Mouse (Mus musculus): Measurements from ENCODE around the gene Xrcc6. TPM values are rescaled to one million over a fixed set of nuclear protein-coding genes. Genes with fewer than 3 reads are reported as not detected.
A peak's percentile ranks its signal among the peaks of the same experiment; 100 is the strongest.

Xrcc6 gene
- total RNA-seq, 2 experiments from 2014 or later = 21.4 to 23.5 TPM

- intact Hi-C loops (cut with DNase I) = no loop called here
- DNase-seq (ENCODE audit: low spot score) = peak; percentile 98
Measured at GRCm38 (mm10) chr15:82016101-82016808, 28.6 kb downstream of the Xrcc6 start.

DNA sequence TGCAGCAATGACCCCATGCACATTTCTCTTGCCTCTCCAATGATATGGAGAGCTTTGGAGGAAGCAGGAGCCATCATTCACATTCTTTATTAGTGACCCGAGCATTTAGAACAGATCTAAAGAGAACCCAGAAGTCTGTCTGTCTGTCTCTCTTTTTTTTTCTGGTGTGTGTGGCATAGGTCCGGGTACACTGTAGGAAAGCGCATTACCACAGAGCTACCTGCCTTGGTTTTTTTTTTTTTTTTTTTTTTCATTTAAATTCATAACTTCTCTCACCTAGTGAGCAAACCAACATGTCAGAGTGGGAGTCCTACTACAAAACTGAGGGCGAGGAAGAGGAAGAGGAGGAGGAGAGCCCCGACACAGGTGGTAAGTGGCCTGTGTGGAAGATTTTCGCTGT is 29.2 kb downstream of the Xrcc6 start:
- DNase-seq (ENCODE audit: low spot score) = no peak
- intact Hi-C loops (cut with DNase I) = no loop called here

DNA sequence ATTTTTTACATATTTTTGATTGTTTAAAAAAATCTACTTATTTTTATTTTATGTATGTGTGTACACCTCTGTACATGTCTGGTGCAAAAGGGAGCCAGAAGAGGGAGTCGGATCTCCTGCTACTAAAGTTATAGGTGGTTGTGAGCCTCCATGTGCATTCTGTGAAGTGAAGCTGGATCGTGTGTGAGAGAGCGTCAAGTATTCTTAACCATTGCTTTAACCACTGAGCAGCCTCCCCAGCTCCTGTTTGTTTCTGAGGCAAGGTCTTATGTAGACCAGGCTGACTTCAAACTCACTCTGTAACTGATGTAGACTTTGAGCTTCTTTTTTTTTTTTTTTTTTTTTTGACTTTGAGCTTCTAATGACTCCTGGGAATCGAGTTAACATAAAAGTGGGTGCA is 29.8 kb downstream of the Xrcc6 start:
- intact Hi-C loops (cut with DNase I) = no loop called here
- DNase-seq (ENCODE audit: low spot score) = no peak

DNA sequence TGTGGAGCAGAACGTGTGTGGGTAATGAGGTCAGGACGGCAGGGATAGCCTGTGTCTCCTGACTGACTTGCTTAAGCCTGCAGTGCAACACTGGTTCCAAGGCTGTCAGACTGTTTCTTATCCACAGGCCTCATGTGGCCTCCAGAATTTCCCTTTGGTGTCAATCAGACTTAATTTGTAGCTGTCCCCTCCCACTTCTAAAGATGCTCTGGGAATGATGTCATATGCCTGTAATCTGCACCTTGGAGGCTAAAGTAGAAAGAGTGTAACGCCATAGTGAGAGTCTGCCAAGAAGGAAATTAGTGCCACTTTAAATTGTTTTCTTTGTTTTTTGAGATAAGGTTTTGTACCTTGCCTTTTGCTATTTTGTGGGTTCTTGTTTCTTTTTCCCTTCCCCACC is 31.7 kb downstream of the Xrcc6 start:
- intact Hi-C loops (cut with DNase I) = no loop called here
- no peak for DNase-seq (ENCODE audit: low spot score)

GRCm38 (mm10) chr15:82022535-82023088 is 35.0 kb downstream of the Xrcc6 start:
- no peak for DNase-seq (ENCODE audit: low spot score)
- intact Hi-C loops (cut with DNase I) = no loop called here

DNA sequence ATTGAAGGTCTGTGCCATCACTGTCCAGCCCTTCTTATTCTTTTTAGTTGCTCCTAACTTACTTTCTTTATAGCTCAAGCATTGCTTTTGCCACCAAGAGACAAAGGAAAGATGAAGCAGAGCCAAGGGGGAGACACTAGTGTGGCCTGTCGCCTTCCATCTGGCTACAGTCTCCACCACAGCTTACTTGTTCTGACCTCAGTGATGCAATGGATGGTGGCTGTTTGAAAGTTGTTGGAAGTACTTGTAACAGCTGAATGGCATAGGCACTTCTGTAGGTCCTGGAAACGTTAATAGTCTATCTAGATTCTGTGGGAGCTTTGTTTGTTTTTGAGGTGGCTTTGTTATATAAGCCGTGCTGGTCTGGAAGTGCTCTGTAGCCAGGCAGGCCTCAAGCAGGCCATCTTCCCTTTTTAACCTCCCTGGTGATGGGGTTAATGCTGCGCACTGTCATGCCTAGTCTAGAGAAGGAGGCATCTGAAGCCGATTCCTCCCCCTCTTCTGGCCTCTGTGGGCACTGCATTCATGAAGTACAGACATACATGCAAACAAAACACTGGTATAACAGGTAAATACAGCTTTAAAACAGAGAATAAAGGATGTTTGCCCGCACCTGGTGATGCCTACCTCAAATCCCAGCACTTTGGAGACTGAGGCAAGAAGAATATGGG is 36.5 kb downstream of the Xrcc6 start:
- DNase-seq (ENCODE audit: low spot score) = no peak
- intact Hi-C loops (cut with DNase I) = no loop called here

- intact Hi-C loops (cut with DNase I) = no loop called here
- no peak for DNase-seq (ENCODE audit: low spot score)
Measured at GRCm38 (mm10) chr15:82027276-82027675, 39.6 kb downstream of the Xrcc6 start.

DNA sequence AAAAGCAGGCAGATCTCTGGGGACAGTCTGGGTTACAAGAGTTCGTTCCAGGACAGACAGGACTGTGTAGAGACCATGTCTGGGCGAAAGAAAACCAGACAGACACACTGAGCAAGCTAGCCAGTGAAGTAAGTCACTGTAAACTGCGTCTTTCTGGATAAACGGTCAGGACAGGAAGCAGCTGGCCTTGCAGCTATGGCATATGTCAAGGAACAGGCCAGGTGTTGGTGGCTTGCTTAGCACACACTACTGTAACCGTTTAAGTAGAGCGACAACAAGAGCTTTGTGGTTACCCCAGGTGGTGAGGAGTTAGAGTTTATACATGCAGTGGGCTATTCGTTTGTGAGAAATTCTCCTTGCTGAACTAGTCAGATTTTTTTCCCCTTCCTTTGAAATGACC is 40.1 kb downstream of the Xrcc6 start:
- intact Hi-C loops (cut with DNase I) = no loop called here
- DNase-seq (ENCODE audit: low spot score) = no peak

DNA sequence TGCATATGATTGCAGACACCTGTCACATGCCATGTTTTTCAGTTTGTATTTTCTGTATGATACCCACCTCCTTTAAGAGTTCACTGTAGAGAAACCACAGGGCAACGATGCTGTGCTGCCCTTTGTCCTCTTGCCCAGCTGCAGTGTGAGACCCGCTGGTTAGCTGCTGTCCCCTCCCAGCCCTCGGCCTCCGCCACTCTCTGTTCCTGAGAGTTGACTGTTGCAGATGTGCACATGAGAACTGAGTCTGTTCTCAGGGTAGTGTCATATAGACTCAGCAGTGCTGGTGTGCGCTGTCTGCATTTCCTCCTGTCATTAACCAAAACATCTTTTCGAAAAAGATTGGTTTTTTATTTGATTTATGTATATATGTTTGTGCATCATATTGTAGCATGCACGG is 44.8 kb downstream of the Xrcc6 start:
- no peak for DNase-seq (ENCODE audit: low spot score)
- intact Hi-C loops (cut with DNase I) = no loop called here

DNA sequence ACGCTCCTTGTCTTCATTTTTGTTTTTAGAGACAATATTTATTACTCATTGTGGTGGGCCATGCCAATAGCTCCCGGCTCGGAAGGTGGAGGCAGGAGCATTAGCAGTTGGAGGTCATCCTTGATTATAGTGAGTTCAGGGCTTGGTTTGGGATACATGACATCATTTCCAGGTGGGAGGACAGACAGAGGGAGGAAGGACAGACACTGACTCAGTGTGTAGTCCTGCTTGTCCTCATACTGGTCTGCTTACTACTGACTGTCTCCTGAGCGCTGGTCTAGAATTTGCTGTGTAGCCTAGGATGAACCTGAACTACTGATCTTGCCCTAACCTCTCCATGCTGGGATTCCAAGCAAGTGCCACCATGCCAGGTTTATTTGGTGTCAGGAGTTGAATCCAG is 46.1 kb downstream of the Xrcc6 start, which contains the start of gene Desi1:
TSS of gene Desi1 (minus strand) at position 101 of the 400 bp plus-strand sequence.
- intact Hi-C loops (cut with DNase I) = no loop called here
- no peak for DNase-seq (ENCODE audit: low spot score)

GRCm38 (mm10) chr15:82035904-82036689 is 48.5 kb downstream of the Xrcc6 start:
- no peak for DNase-seq (ENCODE audit: low spot score)
- intact Hi-C loops (cut with DNase I) = no loop called here

DNA sequence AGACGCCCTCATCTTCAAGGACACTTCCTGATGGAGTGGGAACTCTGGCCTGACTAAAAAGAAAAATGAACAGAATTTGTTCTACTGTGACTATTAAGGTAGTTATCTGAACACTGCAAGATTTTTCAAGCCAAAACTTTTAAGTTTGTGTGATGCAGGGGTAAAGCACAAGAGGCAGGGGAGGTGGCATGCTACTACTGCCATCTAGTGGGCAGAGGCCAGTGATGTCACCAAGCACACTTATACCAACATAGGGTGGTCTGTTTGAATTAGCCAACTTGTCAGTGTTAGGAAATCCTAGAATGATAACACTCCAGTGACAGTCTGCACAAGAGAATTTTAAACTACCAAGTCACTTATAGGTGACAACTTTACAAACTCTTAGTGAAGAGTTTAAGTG is 53.0 kb downstream of the Xrcc6 start:
- intact Hi-C loops (cut with DNase I) = loop anchor here (2.0 kb wide), 2 partner anchors 26 to 82 kb away; no protein-coding TSS in a partner anchor
- no peak for DNase-seq (ENCODE audit: low spot score)

DNA sequence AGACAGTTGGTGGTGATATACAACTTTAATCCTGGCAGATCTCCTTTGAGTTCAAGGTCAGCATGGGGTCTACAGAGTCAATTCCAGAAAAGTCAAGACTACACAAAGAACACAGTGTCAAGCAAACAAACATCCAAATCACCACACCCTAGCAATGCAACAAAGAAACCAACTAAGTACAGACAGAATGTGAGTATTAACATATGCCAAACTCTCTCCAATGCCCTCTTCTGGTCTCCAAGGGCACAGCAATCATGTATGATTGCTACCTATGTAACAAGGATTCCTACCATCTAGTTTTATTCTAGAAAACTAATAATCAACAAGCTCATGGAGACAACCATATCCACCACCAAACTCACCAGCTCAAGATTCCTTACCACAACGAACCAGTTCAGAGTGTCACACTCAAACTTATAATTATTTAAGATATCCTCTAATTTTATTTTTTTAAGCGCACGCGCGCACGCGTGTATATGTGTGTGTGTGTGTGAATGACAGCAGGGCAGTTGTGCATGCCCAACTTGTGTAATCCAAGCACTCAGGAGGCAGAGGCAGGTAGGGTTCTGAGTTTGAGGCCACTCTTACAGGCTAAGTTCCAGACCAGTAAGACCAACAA is 56.6 kb downstream of the Xrcc6 start:
- DNase-seq (ENCODE audit: low spot score) = no peak
- intact Hi-C loops (cut with DNase I) = no loop called here

DNA sequence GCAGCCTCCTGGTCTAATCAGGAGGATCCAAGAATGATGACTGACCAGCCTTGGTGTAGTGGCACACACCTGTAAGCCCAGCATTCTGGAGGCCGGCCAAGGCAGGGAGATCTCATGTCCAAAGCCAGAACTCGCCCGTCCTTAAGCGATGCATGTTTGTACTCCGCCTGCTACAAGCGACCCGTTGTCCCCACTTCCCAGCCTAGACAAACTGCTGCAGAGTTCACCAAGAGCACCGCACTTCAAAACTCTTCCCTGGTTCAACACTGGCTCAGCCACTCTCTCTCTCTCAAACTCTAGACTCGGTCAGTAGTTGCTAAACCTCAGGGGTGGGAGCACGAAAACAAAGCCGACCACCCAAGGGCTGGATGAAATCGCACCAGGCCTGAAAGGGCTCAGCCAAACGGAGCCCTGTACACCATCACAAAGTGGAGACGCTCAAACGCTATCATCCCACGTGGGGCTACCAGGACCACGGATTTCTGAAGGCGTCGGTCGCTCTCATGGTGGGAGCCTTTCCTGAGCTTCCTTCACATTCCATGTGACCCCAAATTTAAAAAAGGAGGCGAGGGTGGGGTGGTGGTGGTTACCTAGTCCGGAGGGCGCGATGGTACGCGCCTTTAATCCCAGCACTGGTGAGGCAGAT is 58.7 kb downstream of the Xrcc6 start:
- intact Hi-C loops (cut with DNase I) = no loop called here
- no peak for DNase-seq (ENCODE audit: low spot score)

- intact Hi-C loops (cut with DNase I) = no loop called here
- peak; percentile 76 for DNase-seq (ENCODE audit: low spot score)
Measured at GRCm38 (mm10) chr15:82047080-82047883, 59.6 kb downstream of the Xrcc6 start, which contains the start of gene Snu13. TSS of gene Snu13 (minus strand) at chr15:82047598.

- intact Hi-C loops (cut with DNase I) = loop anchor here (5.0 kb wide), 1 partner anchor 75 kb away; the partner anchor contains the start of gene Ccdc134
- DNase-seq (ENCODE audit: low spot score) = no peak
Measured at GRCm38 (mm10) chr15:82052544-82052943, 64.9 kb downstream of the Xrcc6 start.

DNA sequence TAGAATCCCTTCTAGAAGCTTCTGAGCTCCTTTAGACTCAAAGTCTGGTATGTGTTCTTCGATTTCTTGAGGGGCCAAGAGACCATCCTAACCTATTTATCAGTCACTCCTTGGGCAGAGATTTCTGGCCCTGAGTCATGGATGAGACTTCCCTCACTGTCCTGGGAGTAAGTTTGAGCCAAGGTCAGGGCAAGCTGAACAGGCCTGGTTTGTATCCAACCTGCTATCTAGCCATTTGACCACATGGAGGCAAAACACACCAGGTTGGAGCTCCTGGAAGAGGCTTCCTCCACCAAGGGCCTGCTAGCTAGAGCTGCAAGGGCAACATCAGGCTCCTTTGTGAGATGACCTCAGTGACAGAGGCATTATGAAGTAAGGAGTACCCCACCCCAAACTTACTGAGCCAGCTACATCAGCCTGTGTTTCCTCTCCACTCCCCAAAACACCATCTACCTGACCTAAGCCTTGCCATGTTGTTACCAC is 71.1 kb downstream of the Xrcc6 start, which contains the start of gene 4930407I10Rik:
TSS of gene 4930407I10Rik (plus strand) at position 433 of the 483 bp plus-strand sequence.
- no peak for DNase-seq (ENCODE audit: low spot score)
- intact Hi-C loops (cut with DNase I) = no loop called here

DNA sequence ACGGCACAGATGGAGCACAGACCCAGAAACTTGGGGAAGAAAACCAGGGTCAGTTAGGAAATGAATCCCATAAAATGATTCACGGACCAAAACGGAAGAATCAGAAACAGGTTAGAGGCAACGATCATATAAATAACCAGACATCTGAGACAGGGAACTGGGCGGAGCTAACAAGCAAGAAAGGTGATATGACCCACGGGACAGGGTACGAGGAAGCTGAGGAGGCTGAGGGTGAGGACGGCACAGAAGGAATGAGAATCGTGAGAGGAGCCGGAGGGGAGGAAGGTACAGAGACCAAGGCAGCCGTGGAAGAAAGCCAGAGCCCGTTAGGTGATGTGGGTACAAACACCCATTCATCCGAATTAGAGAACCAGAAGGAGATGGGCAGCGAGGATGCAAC is 76.3 kb downstream of the Xrcc6 start:
- intact Hi-C loops (cut with DNase I) = no loop called here
- DNase-seq (ENCODE audit: low spot score) = no peak

Data from heart, postnatal 25 days (tissue).